Comparison of ENCODE assay signal across 23 mouse cellular contexts in the genomic region with DNA sequence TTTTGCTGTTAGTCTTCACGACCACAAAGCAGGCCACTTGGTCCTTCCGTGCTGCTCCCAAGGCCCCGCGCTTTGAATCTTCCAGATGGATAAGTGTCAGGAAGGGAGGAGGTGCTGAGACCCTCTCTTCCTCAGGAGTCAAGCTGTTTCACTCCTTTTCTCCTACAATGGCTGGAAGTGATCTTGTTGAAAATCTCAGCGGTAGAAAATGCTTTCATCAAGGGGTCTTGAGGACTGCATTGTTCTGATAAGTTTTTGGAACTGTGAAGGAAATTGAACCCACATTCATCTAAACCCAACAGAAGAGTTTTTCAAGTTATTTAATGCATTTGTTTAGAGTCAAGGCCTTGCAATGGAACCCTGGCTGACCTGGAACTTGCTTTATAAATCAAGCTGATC.
"Had no signal": no experiment of that assay in that cellular context is flagged by ENCODE, and none has a peak within 500 bp of the region (broad histone marks: within the 10 kb centered on the region; RNA-seq: fewer than 3 reads in every experiment).

No protein-coding gene starts in this region.

- H3K4me1 ChIP-seq: heart, embryonic 10.5 days; heart, embryonic 12.5 days; intestine, embryonic 15.5 days; liver, embryonic 12.5 days had no signal

- H3K27ac ChIP-seq: heart, embryonic 10.5 days; hindbrain, embryonic 13.5 days; intestine, embryonic 15.5 days; layer of hippocampus, adult 2 months; left cerebral cortex, adult 2 months; limb, embryonic 13.5 days; liver, embryonic 12.5 days; liver, embryonic 14.5 days had no signal

- H3K4me2 ChIP-seq: hindbrain, embryonic 13.5 days; intestine, embryonic 15.5 days; limb, embryonic 13.5 days; liver, embryonic 12.5 days had no signal

- H3K9me3 ChIP-seq: heart, embryonic 10.5 days; heart, embryonic 12.5 days; hindbrain, embryonic 13.5 days; intestine, embryonic 15.5 days; limb, embryonic 13.5 days; liver, embryonic 12.5 days had no signal

- ATAC-seq: hindbrain, embryonic 16.5 days; inflammation-experienced regulatory T-cells, adult 6 months; intestine, embryonic 15.5 days; intestine, postnatal 0 days; liver, embryonic 12.5 days had no signal

- DNase-seq: gastrocnemius, postnatal 14 days; gastrocnemius, postnatal 36 days; heart, adult 18-20 months; heart, postnatal 10 days; heart, postnatal 36 days; kidney, adult 18-20 months; kidney, adult 8-10 months; kidney, postnatal 10 days; kidney, postnatal 25 days; kidney, postnatal 4 days; liver had no signal

- H3K36me3 ChIP-seq: heart, embryonic 10.5 days; heart, embryonic 12.5 days; hindbrain, embryonic 13.5 days; intestine, embryonic 15.5 days; limb, embryonic 13.5 days; liver, embryonic 12.5 days had no signal

- H3K4me3 ChIP-seq: heart, embryonic 10.5 days; heart, embryonic 12.5 days; hindbrain, embryonic 13.5 days; intestine, embryonic 15.5 days; layer of hippocampus, adult 2 months; left cerebral cortex, adult 2 months; limb, embryonic 13.5 days; liver, embryonic 12.5 days had no signal

- H3K27me3 ChIP-seq: heart, embryonic 12.5 days; hindbrain, embryonic 13.5 days; intestine, embryonic 15.5 days; liver, embryonic 12.5 days had no signal

- H3K9ac ChIP-seq: heart, embryonic 12.5 days; hindbrain, embryonic 13.5 days; intestine, embryonic 15.5 days; limb, embryonic 13.5 days; liver, embryonic 12.5 days; liver, embryonic 14.5 days had no signal
